Mouse (Mus musculus): ENCODE measurements around the gene Unc119.

Gene Unc119

GRCm38 (mm10) chr11:78371711-78372110 lies 28.4 kb downstream of the Unc119 start:
- DNase-seq (ENCODE audit: low spot score): no peak

- DNase-seq (ENCODE audit: low spot score): no peak
These were observed 28.9 kb downstream of the Unc119 start for GRCm38 (mm10) chr11:78372166-78372565.

DNA sequence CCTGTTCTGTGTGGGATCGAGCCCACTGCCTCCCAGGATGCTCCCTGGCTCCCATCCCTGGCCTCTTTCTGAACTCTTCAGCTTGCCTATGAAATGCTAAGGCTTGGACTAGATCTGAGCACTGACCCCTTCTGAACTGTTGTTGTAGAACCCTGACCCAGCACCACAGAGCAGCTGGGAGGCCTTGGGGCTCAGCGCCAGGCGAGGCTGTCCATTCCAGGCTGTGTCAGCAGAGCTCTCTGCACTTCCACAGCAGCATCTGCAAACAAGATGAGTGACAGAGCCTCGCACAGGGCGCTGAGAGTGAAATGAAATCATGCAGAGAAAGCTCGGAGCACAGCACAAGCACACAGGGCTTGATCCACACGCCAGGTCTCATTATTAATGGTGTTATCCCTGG lies 29.3 kb downstream of the Unc119 start:
- no peak for DNase-seq (ENCODE audit: low spot score)

- DNase-seq (ENCODE audit: low spot score): peak; percentile 41
These were observed 30.9 kb downstream of the Unc119 start for GRCm38 (mm10) chr11:78374147-78374546.

DNA sequence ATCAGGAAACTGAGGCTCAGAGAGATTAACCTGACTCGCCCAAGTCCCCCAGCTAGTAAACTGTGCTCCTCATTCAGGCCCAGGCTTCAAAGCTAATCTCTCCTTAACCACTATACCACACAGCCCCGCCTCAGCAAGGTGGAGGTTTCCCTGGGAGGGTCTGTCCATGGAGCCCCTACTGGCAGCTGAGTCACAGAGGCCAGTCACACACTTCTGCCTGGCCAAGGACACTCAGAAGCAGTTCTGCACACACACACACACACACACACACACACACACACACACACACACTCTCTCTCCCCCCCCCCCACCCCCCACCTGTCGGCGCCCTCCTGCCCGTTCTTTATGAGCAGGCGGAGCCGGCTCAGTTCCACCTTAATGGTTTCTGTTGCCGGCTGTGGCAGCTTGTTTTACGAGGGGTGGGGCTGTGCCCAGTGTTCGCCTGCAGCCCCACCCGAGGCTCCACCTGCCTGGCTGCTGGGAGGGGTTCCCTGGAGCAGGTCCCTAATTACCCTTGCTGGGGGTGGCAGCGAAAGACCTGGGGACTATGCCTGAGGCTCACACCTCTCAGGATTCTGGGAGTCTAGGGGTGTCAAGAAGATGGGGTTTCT lies 34.4 kb downstream of the Unc119 start:
- no peak for DNase-seq (ENCODE audit: low spot score)

DNA sequence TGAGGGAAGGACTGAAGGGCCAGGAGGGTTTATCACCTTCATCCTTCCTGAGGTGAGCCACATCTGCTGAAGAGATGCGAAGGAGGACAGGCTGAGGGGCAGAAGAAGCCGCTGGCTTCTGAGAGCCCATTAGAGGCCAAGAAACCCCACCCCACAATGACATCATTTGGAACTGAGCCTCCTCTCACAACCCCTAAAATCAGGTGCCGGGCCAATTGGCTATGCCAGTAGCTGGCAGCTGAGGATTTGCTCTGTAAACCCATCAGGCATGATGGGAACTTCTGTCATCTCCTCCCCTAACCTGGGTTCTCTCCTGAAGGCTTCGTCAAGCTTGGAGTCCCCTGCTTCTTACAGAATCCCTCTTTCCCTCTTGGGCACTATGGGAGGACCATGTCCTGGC lies 37.1 kb downstream of the Unc119 start:
- DNase-seq (ENCODE audit: low spot score): no peak

GRCm38 (mm10) chr11:78380996-78381395 lies 37.7 kb downstream of the Unc119 start:
- no peak for DNase-seq (ENCODE audit: low spot score)

DNA sequence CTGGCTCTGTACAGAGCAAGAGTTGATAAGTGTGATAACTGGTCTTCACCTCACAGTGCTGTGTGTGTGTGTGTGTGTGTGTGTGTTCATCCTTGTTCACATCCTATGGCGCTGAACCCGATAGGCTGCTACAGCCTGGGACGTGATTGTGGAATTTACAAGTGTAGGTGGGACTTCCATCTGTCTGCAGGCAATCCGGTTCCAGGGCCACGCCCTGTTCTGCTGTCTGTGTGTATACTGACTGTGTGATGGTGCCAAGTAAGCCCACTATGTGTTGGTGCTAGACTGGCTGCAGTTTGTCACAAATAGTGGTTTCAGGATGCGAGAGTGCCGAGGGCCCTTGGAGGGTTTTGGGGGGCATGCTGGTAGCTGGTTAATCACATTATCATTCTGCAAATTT lies 39.0 kb downstream of the Unc119 start:
- DNase-seq (ENCODE audit: low spot score): no peak

- no peak for DNase-seq (ENCODE audit: low spot score)
These were observed 39.4 kb downstream of the Unc119 start for GRCm38 (mm10) chr11:78382701-78383100.

- no peak for DNase-seq (ENCODE audit: low spot score)
These were observed 42.5 kb downstream of the Unc119 start for GRCm38 (mm10) chr11:78385776-78386175.

GRCm38 (mm10) chr11:78386508-78387043 lies 43.3 kb downstream of the Unc119 start, which contains the start of gene Foxn1:
Foxn1 (minus strand) TSS chr11:78386558.
- no peak for DNase-seq (ENCODE audit: low spot score)

DNA sequence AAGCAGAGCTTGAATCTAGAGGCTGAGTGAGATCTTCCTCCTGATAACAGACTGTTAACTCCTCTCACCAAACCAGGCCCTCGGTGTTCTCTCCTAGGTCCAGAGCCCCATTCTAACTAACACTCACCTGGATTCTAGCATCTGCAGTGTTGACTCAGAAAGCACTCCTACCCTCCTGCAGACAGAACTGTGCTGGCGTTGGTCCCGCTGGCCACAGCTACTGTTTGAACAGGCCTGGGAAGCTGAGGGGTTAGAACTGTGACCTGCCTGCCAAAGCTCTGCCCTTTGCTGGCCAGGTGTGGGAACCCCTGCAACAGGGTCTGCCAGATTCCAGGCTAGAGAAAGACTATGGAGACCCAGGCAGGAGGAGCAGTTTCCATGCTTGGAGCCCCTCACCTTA lies 49.4 kb downstream of the Unc119 start:
- DNase-seq (ENCODE audit: low spot score): no peak

- peak; percentile 18 for DNase-seq (ENCODE audit: low spot score)
These were observed 53.7 kb downstream of the Unc119 start for GRCm38 (mm10) chr11:78396950-78397349.

GRCm38 (mm10) chr11:78397397-78397796 lies 54.1 kb downstream of the Unc119 start:
- DNase-seq (ENCODE audit: low spot score): peak; percentile 89

DNA sequence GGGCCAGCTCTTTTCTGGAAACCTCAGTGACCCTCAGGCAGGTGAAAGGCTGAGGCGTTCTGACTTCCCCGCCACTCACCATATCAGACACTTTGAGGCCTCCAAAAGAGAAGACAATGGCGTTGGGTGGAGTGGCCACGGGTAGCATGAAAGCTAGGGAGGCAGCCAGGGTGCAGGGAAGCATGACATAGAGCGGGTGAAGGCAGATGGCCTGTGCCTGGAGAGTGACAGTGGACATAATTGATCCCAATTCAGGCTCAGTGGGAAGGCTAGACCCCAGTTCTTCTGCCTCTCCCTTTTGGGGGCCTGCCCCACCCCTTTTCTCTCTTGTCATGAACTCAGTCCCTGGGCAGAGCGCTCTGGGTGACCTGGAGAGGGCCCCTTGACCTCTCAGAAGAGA lies 54.9 kb downstream of the Unc119 start:
- no peak for DNase-seq (ENCODE audit: low spot score)

Measured in embryo, embryonic 10 days (tissue).